Mouse (Mus musculus) spleen, postnatal 4 days (tissue): ENCODE measurements at regions not wholly inside any gene's neighbourhood (a gene's known extent, or its start where the extent isn't known, plus 50 kb on each side); places are given as distances from the start of the nearest gene placed in this dataset.
"Not testable (repeated sequence)": the region's sequence is repeated elsewhere in the genome, so short reads cannot be mapped to it uniquely, and the experiment has no call there.

Source experiments
- DNase-seq, 2 experiments: peaks; one replicate each; pipeline ENCODE4 v3.0.0; 2022; ENCODE audit warnings: low spot score in 2 of 2

DNA sequence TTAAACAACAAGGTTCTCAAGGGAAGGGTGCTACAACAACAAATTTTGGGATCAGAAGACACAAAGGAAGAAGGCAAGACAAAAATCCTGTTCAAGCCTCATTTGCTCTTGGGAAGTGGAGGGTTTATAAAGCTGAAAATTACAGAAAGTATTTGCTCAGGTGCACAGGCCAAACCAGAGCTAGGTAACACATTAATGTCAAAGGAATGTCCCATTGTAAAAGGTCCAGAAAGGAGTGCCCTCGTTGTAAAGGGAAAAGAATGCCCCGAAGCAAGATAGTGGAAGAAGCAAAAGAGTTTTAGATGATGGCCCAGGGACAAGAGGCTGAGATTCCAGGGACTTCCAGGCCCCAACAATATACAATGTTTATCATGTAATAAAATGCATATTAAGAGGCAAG lies 317.3 kb downstream of the Car8 start:
- DNase-seq, result no peak

GRCm38 (mm10) chr4:7913191-7913590 lies 325.6 kb downstream of the Car8 start:
- no peak for DNase-seq

DNA sequence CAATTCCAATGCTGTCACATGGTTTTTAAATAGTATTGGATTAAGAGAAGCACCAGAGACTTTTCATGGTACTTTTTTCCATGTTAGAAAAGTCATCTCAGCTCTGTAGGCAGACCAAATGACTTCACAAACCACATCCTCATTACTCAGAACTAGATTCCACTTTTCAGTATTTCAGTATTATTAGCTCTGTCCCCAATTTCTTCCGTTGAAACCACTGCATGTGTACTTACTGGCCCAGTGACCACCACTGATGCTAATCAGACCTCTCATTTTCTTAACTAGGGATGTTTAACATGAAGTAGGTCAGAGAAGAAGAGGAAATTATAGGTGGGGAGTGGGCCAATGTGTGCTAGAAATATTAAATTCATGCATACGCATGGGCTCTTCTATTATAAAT lies 326.2 kb downstream of the Car8 start:
- DNase-seq, result no peak

- no peak for DNase-seq
These were observed 335.7 kb downstream of the Car8 start for GRCm38 (mm10) chr4:7903130-7903529.

GRCm38 (mm10) chr4:7894914-7895313 lies 343.9 kb downstream of the Car8 start:
- DNase-seq, result no peak

DNA sequence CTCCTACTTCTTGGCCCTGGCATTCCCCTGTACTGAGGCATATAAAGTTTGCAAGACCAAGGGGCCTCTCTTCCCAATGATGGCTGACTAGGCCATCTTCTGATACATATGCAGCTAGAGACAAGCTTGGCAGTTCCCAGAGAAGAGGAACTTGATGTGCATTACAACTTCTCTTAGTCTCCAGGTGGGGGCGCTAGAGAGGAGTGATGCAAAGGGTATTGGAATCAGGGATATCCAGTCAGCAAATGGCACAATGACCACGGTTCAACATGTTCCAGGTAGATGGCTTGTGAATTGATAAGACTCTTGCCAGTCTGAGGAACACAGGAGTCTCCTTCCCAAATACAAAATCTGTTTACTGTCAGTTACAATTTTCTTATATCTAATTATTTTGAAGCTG lies 347.7 kb downstream of the Car8 start:
- DNase-seq, result no peak

GRCm38 (mm10) chr4:7854518-7854917 lies 384.3 kb downstream of the Car8 start:
- DNase-seq, result no peak

GRCm38 (mm10) chr4:7853121-7853782 lies 385.6 kb downstream of the Car8 start:
- DNase-seq, result no peak

DNA sequence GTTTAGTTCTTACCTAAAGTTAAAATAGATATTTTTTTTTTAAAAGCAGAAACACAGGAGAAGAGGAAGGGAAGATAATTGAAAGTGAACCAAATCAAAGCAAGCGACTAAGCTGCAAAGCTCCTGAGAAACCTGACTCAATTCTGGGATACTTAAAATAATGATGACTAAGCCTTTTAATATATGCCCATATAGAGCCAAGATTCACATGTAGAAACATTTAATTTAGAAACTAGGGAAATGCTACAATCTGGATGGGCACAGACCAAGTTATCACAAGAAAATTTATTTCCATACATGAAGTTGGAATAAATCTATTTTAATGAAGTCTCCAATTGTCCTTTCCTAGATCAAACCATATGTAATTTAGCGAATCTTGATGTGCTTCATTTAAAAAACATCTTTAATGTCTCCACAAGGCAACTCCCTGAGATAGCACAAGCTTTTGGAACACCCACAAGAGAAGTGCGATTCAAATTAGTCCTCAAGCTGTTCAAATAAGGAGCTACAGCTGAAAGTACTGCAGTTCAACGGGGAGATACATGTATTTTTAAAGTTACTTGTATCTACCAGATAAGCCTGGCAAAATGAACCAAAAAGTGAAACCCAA lies 386.7 kb downstream of the Car8 start:
- DNase-seq, result no peak

GRCm38 (mm10) chr4:7847411-7847810 lies 391.4 kb downstream of the Car8 start:
- no peak for DNase-seq

DNA sequence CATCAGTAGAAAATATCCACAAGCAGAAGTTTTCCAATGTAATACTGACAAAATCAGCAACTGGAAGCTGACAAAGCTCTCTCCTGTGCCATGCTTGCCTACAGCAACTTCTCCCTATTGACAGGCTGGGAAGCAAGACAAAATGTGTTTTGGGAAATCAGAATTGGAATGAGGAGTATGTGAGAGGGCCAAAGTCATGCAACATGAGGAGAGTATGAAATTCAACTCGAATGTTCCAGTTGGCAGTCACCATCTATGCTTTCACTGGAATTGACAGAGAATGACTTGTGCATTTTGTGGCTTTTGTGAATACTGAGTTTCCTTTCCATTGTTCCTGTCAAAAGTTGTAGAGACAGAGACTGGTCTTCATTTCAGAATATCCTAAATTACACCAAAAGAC lies 409.7 kb downstream of the Car8 start:
- no peak for DNase-seq

- no peak for DNase-seq
These were observed 419.0 kb downstream of the Car8 start for GRCm38 (mm10) chr4:7819847-7820246.

DNA sequence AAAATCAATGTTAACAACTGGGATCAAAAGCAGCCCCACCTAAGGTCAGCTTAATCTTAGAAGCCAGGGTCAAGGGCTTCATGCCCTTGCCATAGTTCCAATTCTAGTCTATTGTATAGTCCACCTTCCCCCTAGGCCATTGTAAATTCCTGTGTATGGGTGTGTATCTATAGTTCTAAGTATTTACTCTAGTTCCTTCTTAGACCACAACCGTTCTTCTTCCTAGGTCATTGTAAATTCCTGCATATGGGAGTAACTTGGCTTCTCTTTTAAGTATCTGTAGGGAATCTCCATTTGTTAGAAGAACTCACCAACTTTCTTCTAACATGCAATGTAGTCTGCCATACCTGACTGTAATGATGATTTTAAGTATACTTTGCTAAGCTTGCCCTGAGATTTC lies 461.1 kb downstream of the Car8 start:
- not testable (repeated sequence) for DNase-seq

DNA sequence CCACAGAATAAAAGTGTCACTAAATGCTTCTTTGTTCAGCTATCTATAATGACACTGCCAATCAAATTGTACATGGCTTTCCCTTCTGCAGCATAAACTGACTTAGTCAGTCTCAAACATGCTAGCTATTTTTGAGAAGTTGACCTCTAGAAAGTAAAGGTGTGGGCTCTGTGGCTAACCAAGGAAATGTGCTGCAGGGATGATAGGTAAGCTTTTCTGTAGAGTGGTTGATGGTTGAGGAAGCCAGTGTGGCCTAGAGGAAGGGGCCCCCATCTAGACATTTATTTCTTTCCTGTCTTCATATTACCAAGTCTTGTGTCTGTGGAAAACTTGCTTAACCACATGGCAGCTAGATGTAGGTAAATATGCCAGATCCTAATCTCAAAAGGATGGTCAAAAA lies 483.4 kb downstream of the Car8 start:
- DNase-seq, result no peak

DNA sequence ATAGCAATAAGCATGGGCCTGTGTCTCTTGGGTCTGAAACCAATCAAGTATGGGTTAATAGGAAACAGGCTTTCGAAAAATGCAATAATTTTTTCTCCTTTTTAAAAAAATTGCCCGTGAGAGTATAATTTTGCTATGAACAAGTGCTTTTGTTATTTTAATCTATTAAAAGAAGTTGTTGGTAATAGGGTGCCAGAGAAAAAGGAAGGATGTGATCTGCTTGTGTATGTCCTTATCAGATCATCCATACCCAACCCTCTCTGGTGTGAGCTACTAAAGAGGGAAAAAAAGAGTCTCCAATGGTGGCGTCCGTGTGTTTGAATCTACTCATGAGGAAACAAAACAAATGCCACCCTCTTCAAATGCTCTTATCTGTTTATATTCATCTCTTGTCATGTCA lies 484.9 kb downstream of the Car8 start:
- DNase-seq, result no peak

GRCm38 (mm10) chr4:7751208-7751607 lies 487.6 kb downstream of the Car8 start:
- DNase-seq, result no peak

GRCm38 (mm10) chr4:7722893-7723292 lies 515.9 kb downstream of the Car8 start:
- DNase-seq, result no peak

DNA sequence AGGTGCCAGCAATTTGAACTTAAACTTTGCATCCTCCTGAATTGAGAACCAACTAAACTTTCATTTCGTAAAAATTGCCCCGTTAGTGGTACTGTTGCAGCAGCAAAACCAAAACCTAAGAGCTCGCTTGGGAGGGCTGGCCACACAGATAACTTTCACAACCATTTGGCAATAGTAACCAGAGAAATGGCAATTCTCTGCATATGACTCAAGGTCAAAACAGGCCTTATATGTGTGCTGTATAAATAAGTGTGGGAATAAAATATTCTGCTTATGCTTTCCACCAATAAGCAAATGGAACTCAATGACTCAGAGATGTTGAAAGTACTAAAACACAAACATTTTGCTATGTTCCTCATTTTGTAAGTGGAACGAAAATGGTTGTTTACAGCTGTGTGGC lies 550.3 kb downstream of the Car8 start:
- no peak for DNase-seq

DNA sequence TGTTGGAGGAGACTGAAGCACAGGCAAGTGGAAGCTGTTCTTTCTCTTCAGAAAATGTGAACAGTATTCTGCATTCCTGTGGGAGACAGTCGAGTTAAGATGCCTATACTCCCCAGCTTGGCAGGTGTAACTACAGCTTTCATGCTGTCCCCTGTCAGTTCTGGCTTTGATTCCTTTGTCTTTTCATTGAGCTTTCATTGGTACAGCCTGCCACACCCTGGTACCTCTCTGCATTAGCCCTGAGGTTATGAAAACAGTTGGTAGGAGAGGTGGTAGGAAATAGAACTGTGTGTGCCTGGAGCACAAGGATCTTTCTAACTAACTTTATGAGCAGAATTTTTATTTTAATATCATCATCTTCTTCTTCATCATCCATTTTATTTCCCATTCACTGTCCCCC lies 551.6 kb downstream of the Car8 start:
- no peak for DNase-seq

- DNase-seq, result no peak
These were observed 568.1 kb downstream of the Car8 start for GRCm38 (mm10) chr4:7670795-7671105.

- DNase-seq, result no peak
These were observed 568.6 kb downstream of the Car8 start for GRCm38 (mm10) chr4:7669992-7670794.

DNA sequence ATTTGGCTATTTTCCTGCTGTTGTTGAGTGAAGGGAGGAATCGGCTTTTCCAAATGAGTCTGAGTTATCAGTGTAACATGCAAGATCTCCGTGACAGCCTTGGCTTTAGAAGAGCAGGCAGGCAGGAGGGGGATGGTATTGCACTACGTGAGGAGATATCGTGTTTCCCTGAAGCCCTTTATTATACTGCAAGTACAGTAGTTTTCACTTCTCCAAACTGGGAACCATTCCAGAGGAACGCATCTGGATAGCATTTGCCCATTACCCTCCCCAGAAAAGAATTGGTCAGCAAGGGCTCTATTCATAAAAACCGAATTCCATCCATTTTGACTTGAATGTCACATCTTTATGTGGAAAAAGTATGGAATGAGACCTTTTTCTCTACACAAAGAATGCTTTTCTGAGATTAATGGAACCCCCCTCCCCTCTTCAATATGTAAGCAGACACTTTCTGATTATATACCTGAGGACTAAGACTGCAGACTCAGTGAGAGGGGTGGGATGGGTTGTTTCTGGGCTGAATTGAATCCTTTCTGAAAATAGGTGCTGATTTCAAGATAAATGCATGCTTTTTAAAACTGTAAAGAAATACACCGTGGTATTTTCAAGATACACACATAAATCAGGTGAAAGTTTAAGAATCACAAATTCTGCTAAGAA lies 571.8 kb downstream of the Car8 start:
- no peak for DNase-seq
